Comparison of ENCODE assay signal across 9 mouse cellular contexts in genomic region chr6:124755306-124755705, GRCm38 (mm10). TPM values are rescaled to one million over a fixed set of nuclear protein-coding genes. Genes with fewer than 3 reads are reported as not detected.
A peak's percentile ranks its signal among the peaks of the same experiment; 100 is the strongest.
DNase-seq lines count a peak whose midpoint lies in the region; ATAC-seq and TF ChIP-seq lines count a peak whose summit lies in the region.
"Had no signal": no experiment of that assay in that cellular context is flagged by ENCODE, and none has a peak within 500 bp of the region (broad histone marks: within the 10 kb centered on the region; RNA-seq: fewer than 3 reads in every experiment).

No protein-coding gene starts in this region.

- no peaks in the 10 kb centered on the region for H3K9me3 ChIP-seq in kidney, embryonic 14.5 days (ENCODE audit: control insufficient read depth, low read length)
- no peaks in the 10 kb centered on the region for H3K9me3 ChIP-seq in hindbrain, embryonic 13.5 days
- no peaks in the 10 kb centered on the region for H3K9me3 ChIP-seq in midbrain, embryonic 14.5 days (ENCODE audit: control insufficient read depth, low read length)

- WGBS in kidney, embryonic 14.5 days = 3% methylated on average over 3 of the region's 3 CpGs
- WGBS in bone marrow, adult 2 months = 27% methylated on average over 3 of the region's 3 CpGs
- WGBS in hindbrain, embryonic 13.5 days = 3% methylated on average over 3 of the region's 3 CpGs
- 2% methylated on average over 3 of the region's 3 CpGs for WGBS in midbrain, embryonic 14.5 days

- H3K4me1 ChIP-seq in kidney, embryonic 14.5 days (ENCODE audit: control insufficient read depth, insufficient read depth, low read length) = peaks cover 43% of the 10 kb centered on the region
- no peaks in the 10 kb centered on the region for H3K4me1 ChIP-seq in bone marrow, adult 2 months (ENCODE audit: control insufficient read depth, insufficient read depth, low read length)
- peaks cover 60% of the 10 kb centered on the region for H3K4me1 ChIP-seq in hindbrain, embryonic 13.5 days (replicated peaks)
- peaks cover 41% of the 10 kb centered on the region for H3K4me1 ChIP-seq in midbrain, embryonic 14.5 days (ENCODE audit: control insufficient read depth, insufficient read depth, low read length)

- H3K9ac ChIP-seq in kidney, embryonic 14.5 days (ENCODE audit: low read depth, low read length) = peak overlapping the region; percentile 97
- H3K9ac ChIP-seq in hindbrain, embryonic 13.5 days = peak overlapping the region; percentile 95
- H3K9ac ChIP-seq in midbrain, embryonic 14.5 days (replicated peaks; ENCODE audit: low read length) = peak overlapping the region; percentile 93

- peak overlapping the region; percentile 88 for H3K4me3 ChIP-seq in kidney, embryonic 14.5 days (ENCODE audit: low read length)
- peak overlapping the region; percentile 79 for H3K4me3 ChIP-seq in bone marrow, adult 2 months (replicated peaks; ENCODE audit: control insufficient read depth, low read depth, low read length)
- peak overlapping the region; percentile 80 for H3K4me3 ChIP-seq in hindbrain, embryonic 13.5 days
- H3K4me3 ChIP-seq in midbrain, embryonic 14.5 days (replicated peaks; ENCODE audit: low read depth, low read length) = peak overlapping the region; percentile 79

- no peak for ATAC-seq in kidney, embryonic 14.5 days (ENCODE audit: low FRiP score, low TSS enrichment)
- ATAC-seq in hindbrain, embryonic 13.5 days (ENCODE audit: low FRiP score) = no peak
- ATAC-seq in midbrain, embryonic 14.5 days (ENCODE audit: low FRiP score, low TSS enrichment) = no peak

- H3K4me2 ChIP-seq in kidney, embryonic 14.5 days (replicated peaks; ENCODE audit: low read depth, low read length) = peak overlapping the region; percentile 70
- peak overlapping the region; percentile 92 for H3K4me2 ChIP-seq in hindbrain, embryonic 13.5 days
- peak overlapping the region; percentile 70 for H3K4me2 ChIP-seq in midbrain, embryonic 14.5 days (ENCODE audit: low read length)

- no peak for TF ChIP-seq POLR2A in bone marrow, adult 2 months (IDR thresholded peaks at IDR 0.05; ENCODE audit: borderline replicate concordance, control insufficient read depth, low read depth, low read length)

- H3K27me3 ChIP-seq in kidney, embryonic 14.5 days (ENCODE audit: control insufficient read depth, insufficient read depth, low read length) = no peaks in the 10 kb centered on the region
- H3K27me3 ChIP-seq in hindbrain, embryonic 13.5 days = no peaks in the 10 kb centered on the region
- no peaks in the 10 kb centered on the region for H3K27me3 ChIP-seq in midbrain, embryonic 14.5 days (ENCODE audit: control insufficient read depth, insufficient read depth, low read length)

- no peak for TF ChIP-seq CTCF in bone marrow, adult 2 months (IDR thresholded peaks at IDR 0.05; ENCODE audit: control insufficient read depth, insufficient read depth, low read length)

- H3K36me3 ChIP-seq in kidney, embryonic 14.5 days (ENCODE audit: control insufficient read depth, insufficient read depth, low read length) = peaks cover 7% of the 10 kb centered on the region; the same call in 1 of the 2 replicates
- H3K36me3 ChIP-seq in hindbrain, embryonic 13.5 days = 0 out of 2 replicates have a peak, but pooled peaks cover 3% of the 10 kb centered on the region
- H3K36me3 ChIP-seq in midbrain, embryonic 14.5 days (ENCODE audit: control insufficient read depth, insufficient read depth, low read length) = peaks cover 6% of the 10 kb centered on the region; the same call in 1 of the 2 replicates

- 0 out of 2 replicates have a peak overlapping the region, but pooled peaks have one; percentile 98 for H3K27ac ChIP-seq in kidney, embryonic 14.5 days (ENCODE audit: low read depth, low read length)
- no peak overlapping the region for H3K27ac ChIP-seq in bone marrow, adult 2 months (ENCODE audit: control insufficient read depth, insufficient read depth, low read depth, low read length, poor library complexity)
- H3K27ac ChIP-seq in hindbrain, embryonic 13.5 days = peak overlapping the region; percentile 99
- peak overlapping the region; percentile 97 for H3K27ac ChIP-seq in midbrain, embryonic 14.5 days (replicated peaks; ENCODE audit: low read depth, low read length)

- DNase-seq in kidney, postnatal 14 days = no peak
- DNase-seq in midbrain, embryonic 14.5 days = no peak
- DNase-seq in embryo, embryonic 9.5 days (ENCODE audit: extremely low spot score) = no peak
- no peak for DNase-seq in embryo, embryonic 11 days
- DNase-seq in gastrocnemius, adult 8-10 months (ENCODE audit: low spot score in 2 of 2) = no peak

RNA-seq across cellular contexts. Expression of gene Gm45234, which starts 0.5 kb away (rescaled TPM):
- not detected in 2 replicates for polyA plus RNA-seq in kidney, embryonic 14.5 days (2014; fragmentation: Nextera tagmentation; extraction: Ambion mirVana)
- not detected in 2 replicates for polyA plus RNA-seq in bone marrow, adult 2 months (2011; ENCODE audit: insufficient read depth, insufficient read length, low replicate concordance, missing spikeins)
- not detected in 2 replicates for polyA plus RNA-seq in hindbrain, embryonic 13.5 days (2015; fragmentation: Nextera tagmentation; extraction: Ambion mirVana)
- polyA plus RNA-seq in midbrain, embryonic 14.5 days (2014; fragmentation: Nextera tagmentation; extraction: Ambion mirVana) = not detected in 2 replicates
- total RNA-seq in gastrocnemius, adult 8-10 months (2022) = not detected
- polyA plus RNA-seq: gonadal fat pad, adult 2 months had no signal

RNA-seq across cellular contexts. Expression of gene Atn1, which starts 1.0 kb away (rescaled TPM):
- polyA plus RNA-seq in kidney, embryonic 14.5 days (2014; fragmentation: Nextera tagmentation; extraction: Ambion mirVana) = 17.5 and 17.7 TPM in 2 replicates
- polyA plus RNA-seq in bone marrow, adult 2 months (2011; ENCODE audit: insufficient read depth, insufficient read length, low replicate concordance, missing spikeins) = 11.3 and 19.1 TPM in 2 replicates
- 21.6 and 22.7 TPM in 2 replicates for polyA plus RNA-seq in hindbrain, embryonic 13.5 days (2015; fragmentation: Nextera tagmentation; extraction: Ambion mirVana)
- polyA plus RNA-seq in midbrain, embryonic 14.5 days (2014; fragmentation: Nextera tagmentation; extraction: Ambion mirVana) = 24.4 and 32.3 TPM in 2 replicates
- 10 to 100 TPM; 41.9 to 59.4 (median 49.2) TPM for total RNA-seq in gastrocnemius, adult 8-10 months (2022)

RNA-seq across cellular contexts. Expression of gene Grcc10, which starts 14.1 kb away (rescaled TPM):
- polyA plus RNA-seq in kidney, embryonic 14.5 days (2014; fragmentation: Nextera tagmentation; extraction: Ambion mirVana) = 564 and 762 TPM in 2 replicates
- 138 and 208 TPM in 2 replicates for polyA plus RNA-seq in bone marrow, adult 2 months (2011; ENCODE audit: insufficient read depth, insufficient read length, low replicate concordance, missing spikeins)
- polyA plus RNA-seq in hindbrain, embryonic 13.5 days (2015; fragmentation: Nextera tagmentation; extraction: Ambion mirVana) = 670 and 677 TPM in 2 replicates
- polyA plus RNA-seq in midbrain, embryonic 14.5 days (2014; fragmentation: Nextera tagmentation; extraction: Ambion mirVana) = 689 and 844 TPM in 2 replicates
- 100 to 1,000 TPM; 146 to 173 (median 164) TPM for total RNA-seq in gastrocnemius, adult 8-10 months (2022)

RNA-seq across cellular contexts. Expression of gene Eno2, which starts 14.2 kb away (rescaled TPM):
- 8.8 and 10.8 TPM in 2 replicates for polyA plus RNA-seq in kidney, embryonic 14.5 days (2014; fragmentation: Nextera tagmentation; extraction: Ambion mirVana)
- 0.68 and 1.4 TPM in 2 replicates for polyA plus RNA-seq in bone marrow, adult 2 months (2011; ENCODE audit: insufficient read depth, insufficient read length, low replicate concordance, missing spikeins)
- polyA plus RNA-seq in hindbrain, embryonic 13.5 days (2015; fragmentation: Nextera tagmentation; extraction: Ambion mirVana) = 53.2 and 58.7 TPM in 2 replicates
- polyA plus RNA-seq in midbrain, embryonic 14.5 days (2014; fragmentation: Nextera tagmentation; extraction: Ambion mirVana) = 64.3 and 83.3 TPM in 2 replicates
- 1 to 10 TPM in 3 of 4 experiments, under 1 TPM in 1; 0.75 to 1.4 (median 1.1) TPM for total RNA-seq in gastrocnemius, adult 8-10 months (2022)

RNA-seq across cellular contexts. Expression of gene Ptpn6, which starts 16.8 kb away (rescaled TPM):
- 10.0 and 12.9 TPM in 2 replicates for polyA plus RNA-seq in kidney, embryonic 14.5 days (2014; fragmentation: Nextera tagmentation; extraction: Ambion mirVana)
- polyA plus RNA-seq in bone marrow, adult 2 months (2011; ENCODE audit: insufficient read depth, insufficient read length, low replicate concordance, missing spikeins) = 239 and 439 TPM in 2 replicates
- polyA plus RNA-seq in hindbrain, embryonic 13.5 days (2015; fragmentation: Nextera tagmentation; extraction: Ambion mirVana) = 5.0 and 5.9 TPM in 2 replicates
- polyA plus RNA-seq in midbrain, embryonic 14.5 days (2014; fragmentation: Nextera tagmentation; extraction: Ambion mirVana) = 2.1 and 5.6 TPM in 2 replicates
- total RNA-seq in gastrocnemius, adult 8-10 months (2022) = 1 to 10 TPM in 3 of 4 experiments, under 1 TPM in 1; 0.80 to 2.0 (median 1.2) TPM
